Mouse (Mus musculus) v-Abl transformed pro-B cells (cell line): ENCODE results near the gene Klrb1c.
"Not testable (repeated sequence)": the region's sequence is repeated elsewhere in the genome, so short reads cannot be mapped to it uniquely, and the experiment has no call there.

Source experiments
- in situ Hi-C, 2 experiments: fragments of 400-800 bp; cut with MboI; formaldehyde crosslinking; loops; one replicate each; pipeline ENCODE4 v1.15.1; 2025; ENCODE audit not compliant: unreplicated experiment in 2 of 2

The Klrb1c gene

DNA sequence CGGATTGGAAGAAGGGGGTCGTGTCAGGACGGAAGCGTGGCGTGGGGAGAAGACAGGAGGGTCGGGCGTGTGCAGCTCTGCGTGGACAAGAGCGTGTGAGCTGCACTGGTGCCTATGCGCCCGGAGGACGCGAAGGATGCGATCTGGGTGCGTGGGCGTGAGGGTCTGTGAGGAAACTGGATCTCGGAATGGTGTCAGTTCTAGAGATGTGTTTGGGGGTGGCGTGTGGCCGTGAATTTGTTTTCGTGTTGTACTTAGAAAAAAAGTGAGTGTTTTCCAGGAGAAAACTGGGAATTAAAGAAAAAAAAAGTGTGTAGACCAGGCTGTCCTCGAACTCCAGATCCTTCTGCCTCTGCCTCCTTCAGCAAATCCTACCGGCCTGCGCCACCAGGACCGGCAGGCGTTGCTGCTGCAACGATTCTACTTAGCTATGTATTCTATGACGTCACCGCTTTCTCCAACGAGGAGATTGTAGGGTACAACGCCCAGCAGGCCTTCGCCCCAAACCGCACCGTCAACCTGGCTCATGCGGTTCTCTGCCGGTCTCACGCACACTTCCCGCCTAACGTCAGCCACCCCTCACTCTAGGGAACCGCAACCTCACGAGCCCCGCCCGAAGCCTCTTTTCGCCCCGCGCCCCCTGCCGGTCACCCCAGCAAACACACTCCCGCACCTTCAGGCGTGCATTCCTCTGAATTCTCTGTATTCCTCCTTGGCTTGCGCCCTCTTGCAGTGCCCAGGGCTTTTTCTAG, 10.3 kb upstream of the Klrb1c start:
- in situ Hi-C loops, result loop anchor here in 1 of 2 experiments (5.0 kb wide), 1 partner anchor 43 kb away; no protein-coding TSS in a partner anchor

GRCm38 (mm10) chr6:128798772-128799143, 9.7 kb upstream of the Klrb1c start:
- in situ Hi-C loops, result loop anchor here in 1 of 2 experiments (5.0 kb wide), 1 partner anchor 44 kb away; no protein-coding TSS in a partner anchor

DNA sequence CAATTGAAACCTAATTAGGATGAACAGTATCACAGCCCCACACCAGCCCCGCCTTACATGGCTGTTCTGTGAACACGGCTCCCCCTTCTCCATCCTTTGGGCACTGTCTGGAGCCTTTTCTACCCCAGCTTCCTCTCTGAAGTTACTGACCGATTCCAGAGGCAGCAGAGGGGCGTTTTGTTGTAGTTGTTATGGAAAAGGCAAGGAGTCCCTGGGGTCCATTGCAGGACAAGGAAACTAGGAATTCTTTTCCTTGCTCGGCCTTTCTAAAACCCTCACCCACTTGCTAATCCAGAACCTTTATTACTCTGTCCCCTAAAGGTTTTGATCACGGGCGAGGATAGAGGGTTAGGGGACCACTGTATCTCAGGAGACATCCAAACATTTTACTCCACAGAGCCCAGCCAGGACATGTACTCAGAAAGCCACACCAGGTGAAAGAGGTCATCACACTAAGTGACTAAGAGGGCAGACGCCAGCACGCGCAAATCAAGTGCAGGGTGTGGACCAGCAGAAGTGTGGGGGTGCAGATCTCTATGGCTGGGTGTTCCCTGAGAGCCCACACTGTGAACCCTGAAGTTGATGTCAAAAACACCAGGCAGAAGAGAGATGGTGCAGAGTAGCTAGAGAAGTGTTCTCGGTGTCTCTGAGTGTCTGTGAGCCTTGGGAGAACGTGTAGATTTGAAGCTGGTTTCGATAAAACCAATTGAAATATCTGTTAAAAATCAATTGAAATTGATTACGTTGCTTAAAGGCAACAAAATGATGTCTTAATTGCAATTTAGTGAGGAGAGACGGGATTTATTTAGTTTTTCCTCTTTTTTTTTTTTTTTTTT, 9.1 kb upstream of the Klrb1c start:
- in situ Hi-C loops, result loop anchor here in 1 of 2 experiments (5.0 kb wide), 1 partner anchor 44 kb away; no protein-coding TSS in a partner anchor

- in situ Hi-C loops, result loop anchor here in 1 of 2 experiments (5.0 kb wide), 1 partner anchor 45 kb away; no protein-coding TSS in a partner anchor
Observed at GRCm38 (mm10) chr6:128797185-128797905, 8.3 kb upstream of the Klrb1c start.

GRCm38 (mm10) chr6:128796321-128796955, 7.4 kb upstream of the Klrb1c start:
- in situ Hi-C loops, result loop anchor here in 1 of 2 experiments (5.0 kb wide), 1 partner anchor 46 kb away; no protein-coding TSS in a partner anchor

GRCm38 (mm10) chr6:128793734-128794133, 4.7 kb upstream of the Klrb1c start:
- in situ Hi-C loops, result no loop called here

DNA sequence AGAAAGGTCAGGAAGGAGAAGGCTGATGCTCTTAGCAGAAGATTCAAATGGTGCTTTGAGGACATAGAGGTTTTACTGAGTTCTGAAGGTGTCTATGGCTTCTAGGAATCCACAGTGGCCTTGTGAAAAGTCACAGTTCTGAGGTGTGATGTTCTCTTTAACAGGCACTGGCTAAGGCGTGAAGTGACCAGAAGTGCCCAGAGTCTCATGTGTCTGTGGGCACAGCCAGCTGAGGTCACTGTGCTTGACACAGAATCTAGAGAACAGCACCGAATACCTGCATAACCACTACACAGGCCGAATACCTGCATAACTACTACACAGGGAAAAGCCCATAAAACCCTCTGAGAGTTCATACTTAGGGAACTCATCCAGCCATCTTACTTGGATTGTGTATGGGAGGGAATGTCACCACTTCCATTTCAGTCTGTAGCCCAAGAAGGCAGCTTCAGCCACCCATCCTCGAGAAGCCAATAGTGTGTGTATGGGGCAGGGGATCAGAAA, 1.5 kb upstream of the Klrb1c start:
- in situ Hi-C loops, result not testable (repeated sequence)

DNA sequence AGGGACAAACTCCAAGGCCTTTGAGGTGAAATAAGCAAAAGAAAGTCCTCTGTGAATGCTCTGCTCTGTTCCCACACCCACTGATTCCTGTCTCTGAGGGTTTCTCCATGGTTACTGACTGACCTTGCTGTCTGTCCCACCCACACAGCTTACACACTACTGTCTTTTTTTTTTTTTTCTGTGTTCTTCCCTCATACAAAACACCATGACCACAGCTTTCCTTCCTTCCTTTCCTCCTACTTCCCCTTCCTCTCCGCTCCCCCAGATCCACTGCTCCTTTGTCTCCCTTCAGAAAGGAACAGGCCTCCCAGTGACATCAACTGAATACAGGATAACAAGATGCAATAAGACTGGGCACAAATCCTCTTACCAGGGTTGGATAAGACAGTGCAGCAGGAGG, 498 bp downstream of the Klrb1c start:
- in situ Hi-C loops, result no loop called here

GRCm38 (mm10) chr6:128786396-128786795, 2.6 kb downstream of the Klrb1c start:
- in situ Hi-C loops, result not testable (repeated sequence)

- in situ Hi-C loops, result loop anchor here (5.0 to 10.0 kb wide), 4 partner anchors 33 to 488 kb away; partner anchors contain the start of gene Fkbp4 (in 1 of the 2)
Observed at GRCm38 (mm10) chr6:128769481-128770253, 19.3 kb downstream of the Klrb1c start.

DNA sequence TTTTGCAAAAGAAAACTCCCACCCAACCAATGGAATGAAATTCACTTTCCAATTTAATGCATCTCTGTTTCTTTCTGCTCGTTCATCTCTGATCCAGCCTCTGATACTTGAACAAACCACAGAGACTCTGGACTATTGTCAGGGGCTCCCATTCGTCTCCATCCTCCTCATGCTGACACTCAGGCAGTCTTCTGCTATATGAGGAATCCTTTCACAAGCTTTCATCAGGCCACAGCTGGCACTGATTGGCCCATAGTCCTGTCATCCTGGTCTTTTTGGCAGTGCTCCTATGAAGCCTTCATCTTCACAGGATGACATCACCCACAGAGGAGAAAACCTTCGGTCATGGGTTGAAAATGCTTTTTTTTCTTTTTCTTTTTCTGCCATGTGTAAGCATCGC, 21.0 kb downstream of the Klrb1c start:
- in situ Hi-C loops, result loop anchor here (5.0 to 10.0 kb wide), 4 partner anchors 34 to 489 kb away; partner anchors contain the start of gene Fkbp4 (in 1 of the 2)

- in situ Hi-C loops, result loop anchor here (5.0 to 10.0 kb wide), 4 partner anchors 36 to 491 kb away; partner anchors contain the start of gene Fkbp4 (in 1 of the 2)
Observed at GRCm38 (mm10) chr6:128766486-128767254, 22.3 kb downstream of the Klrb1c start.

- in situ Hi-C loops, result loop anchor here (5.0 to 10.0 kb wide), 4 partner anchors 37 to 492 kb away; partner anchors contain the start of gene Fkbp4 (in 1 of the 2)
Observed at GRCm38 (mm10) chr6:128765211-128765610, 23.8 kb downstream of the Klrb1c start.

DNA sequence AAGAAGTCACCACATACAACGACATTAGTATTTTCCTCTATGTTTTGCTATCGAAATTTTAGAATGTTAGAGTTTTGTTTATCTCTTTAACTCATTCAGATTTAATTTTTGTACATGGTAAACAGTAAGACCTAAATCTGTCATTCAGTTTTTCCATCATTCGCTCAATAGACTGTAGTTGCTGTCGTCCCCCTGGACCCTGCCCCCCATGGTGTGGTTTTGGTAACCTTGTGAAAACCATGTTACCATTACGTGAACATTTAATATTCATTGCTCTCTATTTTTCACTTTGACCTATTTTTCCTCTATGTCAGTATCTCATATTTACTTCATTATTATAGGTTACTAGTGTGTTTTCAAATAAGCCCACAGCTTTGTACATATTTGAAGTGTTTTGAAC, 24.4 kb downstream of the Klrb1c start:
- in situ Hi-C loops, result loop anchor here (5.0 to 10.0 kb wide), 2 partner anchors 162 to 330 kb away; partner anchors contain the start of gene Fkbp4 (in 1 of the 2)

DNA sequence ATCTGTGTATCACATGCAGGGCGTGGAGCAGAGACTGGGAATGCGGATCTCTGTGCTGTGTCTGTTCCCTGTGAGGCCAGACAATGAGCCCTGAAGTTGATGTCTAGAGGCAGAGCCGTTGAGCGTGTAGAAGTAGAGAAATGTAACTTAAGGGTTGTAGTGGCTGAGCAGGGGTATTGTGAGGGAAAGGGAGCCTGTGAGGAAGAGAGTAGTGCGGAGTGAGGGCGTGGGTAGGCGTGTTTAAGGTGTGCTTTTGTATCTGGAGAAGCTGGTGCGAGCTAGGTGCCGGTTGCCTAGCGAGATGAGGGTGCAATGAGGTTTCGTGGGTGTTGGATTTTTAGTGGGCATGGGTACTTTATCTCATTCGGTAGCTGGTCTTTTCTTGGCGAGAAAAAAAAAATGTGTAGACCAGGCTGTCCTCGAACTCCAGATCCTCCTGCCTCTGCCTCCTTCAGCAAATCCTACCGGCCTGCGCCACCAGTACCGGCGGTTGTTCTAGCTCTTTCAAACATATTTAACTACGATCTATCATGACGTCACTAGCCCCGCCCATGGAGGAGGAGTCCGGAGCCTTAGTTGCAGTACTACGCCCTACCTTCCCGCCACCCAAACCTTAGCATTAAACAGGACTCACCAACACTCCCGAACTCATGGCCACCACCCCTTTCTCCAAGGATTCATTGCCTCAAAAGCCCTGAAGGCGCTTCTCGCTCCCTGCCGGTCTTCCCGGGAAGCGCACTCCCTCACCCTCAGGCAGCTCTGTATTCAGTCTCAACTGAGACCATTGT, 25.1 kb downstream of the Klrb1c start:
- in situ Hi-C loops, result loop anchor here (5.0 to 10.0 kb wide), 2 partner anchors 162 to 329 kb away; partner anchors contain the start of gene Fkbp4 (in 1 of the 2)

DNA sequence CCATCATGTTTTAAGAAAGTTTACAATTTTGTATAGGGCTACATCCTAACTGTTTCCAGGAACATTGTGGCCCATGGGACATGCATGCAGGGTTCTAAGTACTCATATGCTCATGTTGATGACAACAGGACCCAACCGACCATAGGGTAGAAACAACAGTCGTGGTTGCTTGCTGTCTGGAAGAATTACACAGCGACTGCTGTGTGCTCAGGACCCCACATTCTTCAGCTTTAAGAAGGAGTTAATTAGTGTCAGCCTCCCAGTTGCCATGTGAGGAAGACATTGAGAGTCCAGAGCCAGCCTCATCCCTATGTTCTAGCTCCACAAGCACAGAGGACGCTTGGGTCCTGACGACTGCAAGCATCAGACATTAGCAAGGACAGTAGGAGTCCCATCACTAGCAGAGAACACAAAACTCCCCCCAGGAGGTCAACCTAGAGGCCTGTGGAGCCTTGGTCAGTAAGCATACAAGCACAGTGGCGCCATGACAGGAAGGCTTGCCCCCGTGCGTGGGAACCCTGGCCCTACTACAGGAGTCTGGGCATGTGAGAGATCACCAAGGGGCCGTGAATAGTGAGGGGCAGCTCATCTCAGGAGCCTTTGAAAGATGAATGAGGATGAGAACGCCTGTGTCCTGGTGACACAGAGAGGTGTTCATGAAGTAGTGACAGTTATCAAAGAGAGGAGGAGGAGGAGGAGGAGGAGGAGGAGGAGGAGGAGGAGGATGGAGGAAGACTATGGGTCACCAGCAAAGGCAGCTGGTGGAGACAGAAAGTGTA, 25.9 kb downstream of the Klrb1c start:
- in situ Hi-C loops, result loop anchor here (5.0 to 10.0 kb wide), 2 partner anchors 161 to 328 kb away; partner anchors contain the start of gene Fkbp4 (in 1 of the 2)
